Mouse (Mus musculus): ENCODE data around the gene Ms4a4c.
"Not testable (repeated sequence)": the region's sequence is repeated elsewhere in the genome, so short reads cannot be mapped to it uniquely, and the experiment has no call there.

DNA sequence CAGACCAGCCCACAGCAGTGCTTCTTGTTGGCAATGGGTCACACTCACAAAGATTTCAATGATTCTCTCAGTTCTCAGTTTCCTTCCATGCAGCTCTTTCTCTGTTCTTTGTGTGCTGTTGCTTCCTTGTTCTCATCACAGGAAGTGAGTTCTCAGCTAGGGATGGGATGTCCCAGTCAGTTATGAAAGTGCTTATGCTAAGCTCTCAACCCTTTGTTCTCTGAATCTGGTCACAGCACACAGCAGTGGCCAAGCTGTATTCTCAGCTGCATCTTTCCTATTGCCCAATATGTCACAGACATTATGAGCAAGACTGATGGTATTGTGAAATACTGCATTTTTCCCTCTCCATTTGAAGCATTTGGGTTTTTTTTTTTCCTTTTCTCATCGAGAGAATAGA lies 60.2 kb downstream of the Ms4a4c start:
- not testable (repeated sequence) for TF ChIP-seq CTCF (IDR thresholded peaks at IDR 0.05); EP300 (IDR thresholded peaks at IDR 0.05; ENCODE audit: insufficient read depth, low read depth, low read length)
